Mouse (Mus musculus): ENCODE measurements around the gene Zfhx3. TPM values are rescaled to one million over a fixed set of nuclear protein-coding genes. Genes with fewer than 3 reads are reported as not detected.
A peak's percentile ranks its signal among the peaks of the same experiment; 100 is the strongest.

The Zfhx3 gene
- total and polyA plus RNA-seq, 2 experiments from 2014 or later, result 14.9 to 15.3 TPM

DNA sequence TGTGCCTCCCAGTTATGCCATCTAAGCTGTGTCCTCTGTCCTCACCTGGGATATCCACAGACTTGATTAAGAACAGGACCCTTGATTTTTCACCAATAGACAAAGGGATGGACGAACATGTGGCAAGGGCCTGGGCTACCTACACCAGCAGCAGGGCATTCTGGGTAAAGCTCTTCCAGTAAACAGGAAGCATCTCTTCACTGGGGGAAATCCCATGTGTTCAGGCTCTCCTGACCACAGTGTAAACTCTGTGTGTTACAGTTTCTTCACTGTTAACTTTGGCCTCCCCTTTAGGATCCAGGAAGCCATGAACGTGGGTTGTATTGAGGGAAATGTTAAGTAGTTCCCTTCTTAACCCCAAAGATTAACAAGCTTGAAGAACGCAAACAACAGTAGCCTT is 906.0 kb downstream of the Zfhx3 start:
- no peaks in the 10 kb centered on the region for H3K27me3 ChIP-seq (ENCODE audit: insufficient read depth, low read length)
- H3K4me3 ChIP-seq (ENCODE audit: low read length), result no peak overlapping the region
- DNase-seq (ENCODE audit: low spot score) (no peak), ATAC-seq (no peak)
- H3K9ac ChIP-seq (replicated peaks; ENCODE audit: low read length), result no peak overlapping the region
- H3K9me3 ChIP-seq (ENCODE audit: low read length), result no peaks in the 10 kb centered on the region
- no peak overlapping the region for H3K4me2 ChIP-seq (ENCODE audit: low read depth, low read length)
- H3K36me3 ChIP-seq (ENCODE audit: insufficient read depth, low read length), result no peaks in the 10 kb centered on the region
- 86% methylated on average over 3 of the region's 3 CpGs for WGBS
- no peak overlapping the region for H3K27ac ChIP-seq
- 0 out of 2 replicates have a peak, but pooled peaks cover 4% of the 10 kb centered on the region for H3K4me1 ChIP-seq (ENCODE audit: insufficient read depth, low read length)
- TF ChIP-seq CTCF (IDR thresholded peaks at IDR 0.05; ENCODE audit: low read depth), result no peak

GRCm38 (mm10) chr8:108853028-108853427 is 910.6 kb downstream of the Zfhx3 start:
- Histone ChIP-seq H3K9me3 (ENCODE audit: low read length) (no peaks in the 10 kb centered on the region), H3K36me3 (ENCODE audit: insufficient read depth, low read length) (no peaks in the 10 kb centered on the region), H3K27me3 (ENCODE audit: insufficient read depth, low read length) (no peaks in the 10 kb centered on the region), H3K4me1 (ENCODE audit: insufficient read depth, low read length) (no peaks in the 10 kb centered on the region), H3K4me3 (ENCODE audit: low read length) (no peak overlapping the region), H3K27ac (no peak overlapping the region), H3K4me2 (ENCODE audit: low read depth, low read length) (no peak overlapping the region), H3K9ac (replicated peaks; ENCODE audit: low read length) (no peak overlapping the region)
- ATAC-seq (no peak), DNase-seq (ENCODE audit: low spot score) (no peak)
- 84% methylated on average over 10 of the region's 10 CpGs for WGBS
- no peak for TF ChIP-seq CTCF (IDR thresholded peaks at IDR 0.05; ENCODE audit: low read depth)

DNA sequence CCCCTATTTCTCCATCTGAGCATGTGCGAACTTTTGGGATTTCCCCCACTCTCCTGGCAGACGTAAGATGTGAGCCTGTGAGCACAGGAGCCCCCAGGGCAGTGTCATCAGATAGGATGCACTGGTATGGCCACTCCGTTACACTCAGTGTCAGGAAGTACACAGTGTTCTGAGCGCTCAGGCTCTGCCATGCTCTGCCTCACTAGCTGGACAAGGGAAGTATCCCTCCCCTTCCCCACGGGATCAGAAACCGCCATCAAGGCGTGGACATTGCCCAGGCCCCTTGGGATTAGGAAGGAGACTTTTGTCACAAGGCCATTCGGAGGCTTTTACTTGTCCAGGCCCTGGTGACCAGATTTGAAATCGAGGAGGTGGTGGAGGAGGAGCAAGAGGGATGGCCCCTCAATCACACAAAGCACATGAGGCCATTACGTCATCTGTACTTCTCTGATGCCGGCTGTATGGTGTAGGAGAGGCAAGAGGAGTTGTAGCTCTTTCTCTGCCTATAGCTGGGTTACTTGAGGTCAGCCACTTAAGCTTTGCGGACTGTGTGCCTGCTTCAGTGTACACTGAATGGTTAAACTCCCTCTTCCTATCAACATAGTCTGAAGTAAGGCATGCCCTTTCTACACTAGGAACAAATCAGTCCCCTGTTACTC is 912.1 kb downstream of the Zfhx3 start:
- DNase-seq (ENCODE audit: low spot score) (no peak), ATAC-seq (0 out of 2 replicates have a peak, but pooled peaks have one; percentile 27)
- H3K27me3 ChIP-seq (ENCODE audit: insufficient read depth, low read length), result no peaks in the 10 kb centered on the region
- H3K9me3 ChIP-seq (ENCODE audit: low read length), result no peaks in the 10 kb centered on the region
- H3K4me3 ChIP-seq (ENCODE audit: low read length), result no peak overlapping the region
- no peaks in the 10 kb centered on the region for H3K36me3 ChIP-seq (ENCODE audit: insufficient read depth, low read length)
- H3K4me1 ChIP-seq (ENCODE audit: insufficient read depth, low read length), result no peaks in the 10 kb centered on the region
- H3K4me2 ChIP-seq (ENCODE audit: low read depth, low read length), result no peak overlapping the region
- WGBS, result 68% methylated on average over 12 of the region's 12 CpGs
- H3K9ac ChIP-seq (replicated peaks; ENCODE audit: low read length), result no peak overlapping the region
- no peak for TF ChIP-seq CTCF (IDR thresholded peaks at IDR 0.05; ENCODE audit: low read depth)
- no peak overlapping the region for H3K27ac ChIP-seq

DNA sequence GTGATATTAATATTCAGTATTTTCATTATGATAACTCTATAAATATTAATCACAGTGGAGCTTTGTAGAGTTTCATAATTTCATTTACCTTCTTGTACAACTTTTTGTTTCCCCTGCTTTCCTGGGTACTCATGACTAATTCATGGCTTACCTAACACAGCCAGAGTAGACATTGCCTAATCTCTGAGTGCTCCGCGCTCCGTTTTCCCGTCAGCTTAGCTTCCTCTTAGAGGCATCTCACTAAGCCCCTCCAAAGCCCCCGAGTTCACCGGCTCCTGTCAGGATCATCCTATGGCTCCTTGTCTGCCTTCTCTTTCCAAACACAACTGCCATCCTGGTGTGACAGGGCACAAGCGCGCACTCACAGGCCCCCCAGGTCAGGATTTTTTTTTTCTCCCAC is 916.6 kb downstream of the Zfhx3 start:
- no peaks in the 10 kb centered on the region for H3K36me3 ChIP-seq (ENCODE audit: insufficient read depth, low read length)
- no peak for DNase-seq (ENCODE audit: low spot score)
- WGBS, result 77% methylated on average over 8 of the region's 8 CpGs
- H3K9ac ChIP-seq (replicated peaks; ENCODE audit: low read length), result no peak overlapping the region
- TF ChIP-seq CTCF (IDR thresholded peaks at IDR 0.05; ENCODE audit: low read depth), result no peak
- no peaks in the 10 kb centered on the region for H3K9me3 ChIP-seq (ENCODE audit: low read length)
- H3K4me3 ChIP-seq (ENCODE audit: low read length), result no peak overlapping the region
- no peak for ATAC-seq
- no peak overlapping the region for H3K4me2 ChIP-seq (ENCODE audit: low read depth, low read length)
- no peaks in the 10 kb centered on the region for H3K27me3 ChIP-seq (ENCODE audit: insufficient read depth, low read length)
- no peaks in the 10 kb centered on the region for H3K4me1 ChIP-seq (ENCODE audit: insufficient read depth, low read length)
- no peak overlapping the region for H3K27ac ChIP-seq

DNA sequence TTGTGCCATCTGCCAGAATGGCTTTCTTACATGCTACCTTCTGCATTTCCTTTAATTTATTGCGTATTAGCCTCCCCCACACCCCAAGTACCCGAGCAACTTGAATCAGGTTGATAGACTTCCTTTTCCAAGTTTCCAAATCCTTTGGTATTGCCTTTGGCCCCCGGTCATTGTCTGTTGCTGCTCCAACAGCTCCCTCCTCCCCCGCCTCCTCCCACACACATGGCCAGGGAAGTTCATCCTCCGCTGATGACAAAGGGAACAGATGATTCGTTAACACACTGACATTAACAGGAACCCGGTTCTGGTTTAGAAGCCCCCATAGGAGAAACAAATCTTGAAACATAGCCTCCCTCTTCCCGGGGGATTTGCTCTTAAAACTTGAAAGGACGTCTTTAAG is 917.5 kb downstream of the Zfhx3 start:
- H3K27me3 ChIP-seq (ENCODE audit: insufficient read depth, low read length), result no peaks in the 10 kb centered on the region
- H3K4me2 ChIP-seq (ENCODE audit: low read depth, low read length), result no peak overlapping the region
- TF ChIP-seq CTCF (IDR thresholded peaks at IDR 0.05; ENCODE audit: low read depth), result no peak
- no peak overlapping the region for H3K9ac ChIP-seq (replicated peaks; ENCODE audit: low read length)
- H3K4me3 ChIP-seq (ENCODE audit: low read length), result no peak overlapping the region
- no peak overlapping the region for H3K27ac ChIP-seq
- H3K4me1 ChIP-seq (ENCODE audit: insufficient read depth, low read length), result no peaks in the 10 kb centered on the region
- DNase-seq (ENCODE audit: low spot score) (no peak), ATAC-seq (no peak)
- H3K9me3 ChIP-seq (ENCODE audit: low read length), result no peaks in the 10 kb centered on the region
- H3K36me3 ChIP-seq (ENCODE audit: insufficient read depth, low read length), result no peaks in the 10 kb centered on the region
- WGBS, result 68% methylated on average over 9 of the region's 9 CpGs

GRCm38 (mm10) chr8:108863440-108863839 is 921.0 kb downstream of the Zfhx3 start:
- no peak for TF ChIP-seq CTCF (IDR thresholded peaks at IDR 0.05; ENCODE audit: low read depth)
- no peaks in the 10 kb centered on the region for H3K9me3 ChIP-seq (ENCODE audit: low read length)
- DNase-seq (ENCODE audit: low spot score) (no peak), ATAC-seq (no peak)
- no peak overlapping the region for H3K4me3 ChIP-seq (ENCODE audit: low read length)
- H3K9ac ChIP-seq (replicated peaks; ENCODE audit: low read length), result no peak overlapping the region
- H3K4me2 ChIP-seq (ENCODE audit: low read depth, low read length), result no peak overlapping the region
- no peaks in the 10 kb centered on the region for H3K27me3 ChIP-seq (ENCODE audit: insufficient read depth, low read length)
- H3K27ac ChIP-seq, result no peak overlapping the region
- peaks cover 7% of the 10 kb centered on the region; the same call in 1 of the 2 replicates for H3K4me1 ChIP-seq (ENCODE audit: insufficient read depth, low read length)
- 88% methylated on average over 10 of the region's 10 CpGs for WGBS
- H3K36me3 ChIP-seq (ENCODE audit: insufficient read depth, low read length), result no peaks in the 10 kb centered on the region

GRCm38 (mm10) chr8:108866430-108866829 is 924.0 kb downstream of the Zfhx3 start:
- H3K4me1 ChIP-seq (ENCODE audit: insufficient read depth, low read length), result peaks cover 7% of the 10 kb centered on the region; the same call in 1 of the 2 replicates
- 90% methylated on average over 7 of the region's 7 CpGs for WGBS
- no peaks in the 10 kb centered on the region for H3K9me3 ChIP-seq (ENCODE audit: low read length)
- no peak for ATAC-seq
- no peak overlapping the region for H3K27ac ChIP-seq
- TF ChIP-seq CTCF (IDR thresholded peaks at IDR 0.05; ENCODE audit: low read depth), result no peak
- DNase-seq (ENCODE audit: low spot score), result no peak
- no peaks in the 10 kb centered on the region for H3K36me3 ChIP-seq (ENCODE audit: insufficient read depth, low read length)
- no peaks in the 10 kb centered on the region for H3K27me3 ChIP-seq (ENCODE audit: insufficient read depth, low read length)
- no peak overlapping the region for H3K9ac ChIP-seq (replicated peaks; ENCODE audit: low read length)
- H3K4me3 ChIP-seq (ENCODE audit: low read length), result no peak overlapping the region
- H3K4me2 ChIP-seq (ENCODE audit: low read depth, low read length), result no peak overlapping the region

Data from hindbrain, postnatal 0 days (tissue).